Mouse (Mus musculus) 416B (cell line): Measurements from ENCODE around the gene Dnal1.

Experiments used
- DNase-seq: peaks from one replicate; pipeline ENCODE4 v3.0.0; 2011; ENCODE audit warnings: low read depth

Gene Dnal1

DNA sequence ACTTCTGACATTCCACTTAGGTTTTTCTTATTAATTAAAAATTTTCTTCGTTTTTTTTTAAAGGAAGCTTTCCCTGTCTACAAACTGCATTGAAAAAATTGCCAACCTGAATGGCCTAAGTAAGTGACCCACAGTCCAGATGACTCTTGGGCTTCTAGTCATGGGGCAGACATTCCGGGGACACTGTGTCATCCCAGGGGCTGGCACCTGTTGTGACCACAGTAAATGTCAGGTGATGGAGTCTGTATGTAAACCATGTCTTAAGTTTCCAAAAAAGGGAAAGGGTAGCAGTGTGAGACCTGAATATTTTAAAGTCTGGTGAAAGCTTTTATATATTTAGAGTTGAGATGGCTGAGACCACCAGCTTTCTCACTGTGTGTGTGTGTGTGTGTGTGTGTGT is 12.7 kb downstream of the Dnal1 start:
- DNase-seq: no peak

DNA sequence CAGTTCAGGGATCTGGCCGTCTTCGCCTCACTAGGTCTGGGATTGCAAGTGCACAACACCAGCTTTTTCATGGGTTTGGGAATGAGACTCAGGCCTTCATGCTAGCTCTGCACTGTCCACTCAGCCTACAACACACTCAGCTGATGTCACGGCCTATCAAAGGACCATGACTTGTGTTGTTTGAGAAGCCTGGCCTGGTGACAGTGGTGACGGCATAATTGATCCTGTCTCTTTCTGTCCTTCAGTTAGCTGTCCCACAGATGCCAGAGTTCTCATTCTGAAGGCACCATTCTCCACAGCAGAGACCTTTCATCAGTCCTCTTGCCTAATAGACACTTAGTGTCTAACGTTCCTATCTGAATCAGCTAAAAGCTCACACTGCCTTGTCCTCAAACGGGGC is 14.4 kb downstream of the Dnal1 start:
- DNase-seq: no peak

DNA sequence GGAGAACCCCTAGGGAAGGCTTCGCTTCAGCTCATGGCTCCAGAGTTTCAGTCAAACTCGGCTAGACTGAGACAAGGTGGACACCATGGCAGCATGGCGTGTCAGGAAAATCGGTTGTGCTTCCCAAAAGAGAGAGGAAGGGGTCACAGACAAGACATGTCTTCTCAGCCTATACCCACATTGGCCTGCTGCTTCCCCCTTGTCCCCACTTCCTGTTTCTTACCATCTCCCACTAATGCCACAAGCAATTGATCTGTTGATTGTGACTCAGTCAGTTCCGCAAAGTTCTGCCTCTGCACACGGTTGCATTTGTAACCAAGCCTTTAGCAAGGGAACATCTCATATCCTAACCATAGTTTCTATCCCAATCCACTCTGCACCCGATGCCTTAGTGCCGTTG is 15.8 kb downstream of the Dnal1 start:
- peak; percentile 61 for DNase-seq

DNA sequence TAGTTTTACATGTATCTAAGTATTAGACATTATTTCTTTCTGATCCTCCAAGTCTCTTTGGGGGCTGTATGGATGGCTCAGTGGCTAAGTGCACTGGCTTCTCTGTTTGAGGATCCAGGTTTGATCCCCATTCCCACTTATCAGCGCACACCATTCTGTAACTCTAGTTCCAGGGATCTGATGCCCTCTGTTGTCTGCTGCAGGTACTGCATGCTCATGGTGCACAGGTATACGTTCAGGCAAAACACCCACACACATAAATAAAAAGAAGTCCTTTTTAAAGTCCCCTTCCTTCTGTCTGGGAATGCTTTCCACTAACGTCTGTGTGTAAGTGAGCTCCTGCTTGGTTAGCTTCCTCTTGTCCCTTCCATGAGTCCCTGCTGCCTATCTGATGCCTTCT is 18.1 kb downstream of the Dnal1 start:
- DNase-seq: peak; percentile 49

DNA sequence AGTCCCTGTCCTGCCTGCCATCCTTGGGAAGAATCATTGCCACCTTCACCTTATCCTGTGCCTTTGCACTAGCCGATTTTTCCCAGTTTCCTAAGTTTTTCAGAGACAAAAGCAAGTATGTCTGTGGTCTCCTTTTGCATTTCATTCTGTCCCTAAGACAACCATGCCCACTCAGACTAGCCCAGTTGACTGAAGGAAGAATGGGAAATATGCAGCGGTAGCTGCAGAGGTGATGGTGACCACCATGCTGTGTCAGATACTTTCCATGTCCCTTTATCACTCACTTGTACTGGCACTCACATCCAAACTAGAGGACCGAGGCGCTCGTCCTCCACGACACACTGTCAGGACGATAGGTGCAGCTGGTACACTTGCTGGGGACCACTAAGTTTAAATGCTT is 23.0 kb downstream of the Dnal1 start:
- no peak for DNase-seq

DNA sequence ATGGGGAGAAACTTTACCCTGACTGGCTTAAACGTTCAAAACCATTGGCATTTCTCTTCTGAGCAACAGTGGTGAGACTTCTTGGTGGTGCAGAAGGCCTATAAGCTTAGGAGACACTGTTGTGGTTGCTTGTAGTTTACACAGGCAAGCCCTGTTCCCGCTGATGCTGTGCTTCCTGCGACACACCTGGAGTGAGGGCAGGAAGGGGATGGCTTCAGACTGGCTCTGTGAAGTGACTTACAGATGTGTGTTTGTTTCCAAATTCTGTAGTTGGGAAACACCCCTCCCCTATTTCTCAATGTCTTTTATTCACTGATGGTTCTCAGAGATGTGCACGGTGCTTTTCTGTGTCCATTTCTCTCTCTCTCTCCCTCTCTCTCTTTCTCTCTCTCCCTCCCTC is 26.0 kb downstream of the Dnal1 start:
- DNase-seq: peak; percentile 20

DNA sequence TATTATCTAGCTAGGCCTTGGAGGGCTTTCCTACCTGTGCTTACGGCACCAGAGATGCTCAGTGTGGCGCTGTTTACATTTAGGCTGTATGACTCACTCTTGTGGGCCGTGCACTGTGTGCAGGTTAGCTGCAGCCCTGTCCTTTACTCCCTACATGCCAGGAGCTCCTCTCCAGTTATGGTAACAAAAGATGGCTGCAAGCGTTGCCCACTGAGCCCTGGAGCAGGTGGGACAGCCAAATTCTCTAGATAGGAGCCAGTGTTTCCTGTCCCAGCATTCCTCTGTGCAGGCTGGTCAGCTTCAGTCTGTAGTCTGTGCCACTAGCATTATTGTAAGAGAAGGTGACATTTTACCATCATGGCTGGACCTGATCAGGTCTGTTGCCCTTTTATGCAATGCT is 27.1 kb downstream of the Dnal1 start:
- DNase-seq: no peak

DNA sequence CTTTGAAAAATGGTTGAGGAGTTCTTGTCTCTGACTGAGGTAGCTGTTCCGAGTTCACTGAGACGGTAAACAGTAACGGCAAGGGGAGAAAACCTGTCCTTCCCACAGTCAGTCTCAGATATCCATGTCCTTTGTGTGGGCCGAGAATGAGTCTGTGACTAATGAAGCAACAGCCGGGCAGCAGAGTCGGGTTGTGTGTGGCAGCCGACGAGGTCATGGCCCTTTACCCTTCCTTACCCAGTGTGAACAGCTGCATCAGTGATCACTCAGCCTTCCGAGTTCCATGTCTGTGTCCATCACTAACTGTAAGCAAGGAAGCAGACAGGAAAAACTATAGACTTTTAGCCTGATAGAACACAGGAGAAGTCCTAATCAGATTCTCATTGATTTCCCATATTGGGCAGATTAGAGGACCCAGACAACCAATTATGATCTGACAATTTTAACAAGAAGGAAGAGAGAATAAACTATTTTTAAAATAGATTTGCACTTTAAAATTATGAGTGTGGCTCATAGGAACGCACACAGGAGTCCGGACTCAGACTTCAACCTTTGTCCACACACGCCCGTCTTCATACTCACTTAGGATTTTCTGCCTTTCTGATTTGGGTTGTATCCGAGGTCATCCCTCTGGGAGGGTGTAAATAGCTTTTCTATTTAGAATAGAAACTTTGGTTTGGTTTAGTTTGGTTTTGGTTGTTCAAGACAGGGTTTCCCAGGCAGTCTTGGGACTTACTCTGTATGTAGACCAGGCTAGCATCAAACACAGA is 28.3 kb downstream of the Dnal1 start:
- no peak for DNase-seq

DNA sequence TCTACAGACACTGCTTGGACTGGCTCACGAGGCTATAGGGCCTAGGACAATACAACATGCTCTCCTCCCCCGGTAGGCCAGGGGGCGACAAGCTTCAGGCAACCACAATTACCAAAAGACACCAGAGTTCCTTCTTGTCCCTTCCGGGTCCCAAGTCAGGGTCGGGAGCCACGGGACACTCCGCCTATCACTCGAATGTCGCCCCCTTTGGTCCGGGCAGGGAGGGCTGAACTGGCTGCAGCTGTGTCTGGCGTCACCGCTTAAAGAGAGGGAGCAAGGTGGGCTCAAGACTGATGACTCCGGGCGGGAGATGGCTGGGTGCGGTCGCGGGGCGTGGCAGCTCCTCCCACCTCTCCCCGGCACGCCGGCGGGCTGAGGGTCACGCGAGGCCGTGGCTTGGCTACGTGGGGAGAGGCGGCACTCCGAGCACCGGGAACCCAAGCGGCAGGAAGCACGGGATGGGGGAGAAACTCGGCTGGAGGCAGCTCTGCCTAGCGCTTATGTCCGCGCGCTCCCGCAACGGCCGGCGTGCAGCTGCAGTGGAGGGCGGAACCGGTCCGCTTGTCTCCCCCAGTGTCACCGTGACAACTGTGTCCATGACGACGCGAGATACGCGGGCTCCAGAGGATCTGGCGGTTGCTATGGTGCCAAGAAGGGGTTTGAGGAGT is 33.9 kb downstream of the Dnal1 start, which contains the start of gene Pnma1:
Pnma1 (minus strand) TSS at position 536 of the 668 bp plus-strand sequence.
- no peak for DNase-seq

DNA sequence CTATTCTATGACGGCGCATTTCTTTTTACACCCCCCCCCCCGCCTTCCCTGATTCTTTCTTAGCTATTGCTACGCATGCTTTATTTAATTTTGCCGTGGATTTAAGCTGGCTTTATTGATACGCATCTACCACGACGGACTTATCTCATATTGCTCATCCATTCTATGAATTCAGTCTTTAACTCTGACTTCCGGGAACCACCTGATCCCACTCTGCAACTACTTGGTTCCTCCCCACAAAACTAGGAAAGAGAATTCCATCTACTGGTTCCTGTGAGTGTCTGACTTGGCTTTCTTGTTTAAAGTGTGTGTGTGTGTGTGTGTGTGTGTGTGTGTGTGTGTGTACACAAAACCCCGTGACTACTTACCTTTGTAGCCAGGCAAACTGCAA is 34.5 kb downstream of the Dnal1 start:
- DNase-seq: no peak

DNA sequence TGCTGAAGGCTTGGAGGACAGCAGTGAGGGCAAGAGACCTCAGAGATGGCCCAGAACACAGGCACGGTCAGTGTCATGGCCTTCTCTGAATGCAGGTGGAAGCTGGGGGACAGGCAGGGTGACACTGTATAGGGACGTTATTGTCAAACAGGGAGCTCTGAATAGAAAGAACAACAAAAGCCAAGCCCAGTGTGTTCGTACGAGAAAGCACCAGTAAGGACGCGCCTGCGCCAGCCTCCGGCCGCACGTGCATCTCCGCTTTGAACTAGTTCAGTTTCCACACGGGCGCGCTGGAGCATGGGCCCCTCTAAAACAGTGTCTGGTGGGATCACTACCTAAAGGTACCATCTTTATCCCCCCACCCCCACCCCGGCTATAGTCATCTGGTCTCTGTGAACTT is 35.8 kb downstream of the Dnal1 start:
- DNase-seq: no peak

DNA sequence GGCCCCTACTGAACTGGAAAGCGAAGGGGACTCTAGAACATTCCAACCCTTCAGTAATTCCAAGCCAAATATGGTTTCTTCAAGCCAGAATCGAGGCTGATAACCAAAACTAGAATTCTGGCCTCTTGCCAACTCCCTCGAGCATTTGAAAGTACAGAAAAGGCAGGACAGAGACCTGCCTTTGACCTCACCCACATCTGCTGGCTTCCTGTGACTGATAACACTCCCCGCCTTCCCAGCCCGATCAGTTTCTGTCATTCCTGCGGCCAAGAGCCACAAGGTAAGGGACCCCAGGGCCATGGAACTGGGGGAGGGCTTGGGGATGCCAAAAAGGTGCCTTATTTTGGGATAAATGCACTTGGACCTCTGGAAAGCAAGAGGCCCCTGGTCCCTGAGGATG is 36.8 kb downstream of the Dnal1 start:
- peak; percentile 58 for DNase-seq

DNA sequence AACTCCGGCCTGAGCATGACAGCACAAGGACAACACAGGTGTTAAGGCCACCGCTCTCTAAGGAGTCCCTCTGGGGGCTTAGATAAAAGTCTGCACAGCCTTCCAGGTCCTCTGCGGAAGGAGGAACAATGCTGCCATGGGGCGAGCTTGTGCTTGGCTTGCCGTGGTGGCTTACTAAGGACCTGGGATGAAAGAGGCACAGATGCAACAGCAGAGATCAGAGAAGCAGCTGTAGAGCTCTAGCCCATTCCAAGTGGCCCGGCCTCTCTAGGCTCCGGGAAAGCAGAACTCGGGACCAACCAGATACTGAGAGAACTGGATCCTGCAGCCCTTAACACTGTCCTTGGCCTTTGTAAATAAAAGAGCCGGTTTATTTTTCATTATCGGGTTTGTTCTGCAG is 37.7 kb downstream of the Dnal1 start:
- DNase-seq: no peak

DNA sequence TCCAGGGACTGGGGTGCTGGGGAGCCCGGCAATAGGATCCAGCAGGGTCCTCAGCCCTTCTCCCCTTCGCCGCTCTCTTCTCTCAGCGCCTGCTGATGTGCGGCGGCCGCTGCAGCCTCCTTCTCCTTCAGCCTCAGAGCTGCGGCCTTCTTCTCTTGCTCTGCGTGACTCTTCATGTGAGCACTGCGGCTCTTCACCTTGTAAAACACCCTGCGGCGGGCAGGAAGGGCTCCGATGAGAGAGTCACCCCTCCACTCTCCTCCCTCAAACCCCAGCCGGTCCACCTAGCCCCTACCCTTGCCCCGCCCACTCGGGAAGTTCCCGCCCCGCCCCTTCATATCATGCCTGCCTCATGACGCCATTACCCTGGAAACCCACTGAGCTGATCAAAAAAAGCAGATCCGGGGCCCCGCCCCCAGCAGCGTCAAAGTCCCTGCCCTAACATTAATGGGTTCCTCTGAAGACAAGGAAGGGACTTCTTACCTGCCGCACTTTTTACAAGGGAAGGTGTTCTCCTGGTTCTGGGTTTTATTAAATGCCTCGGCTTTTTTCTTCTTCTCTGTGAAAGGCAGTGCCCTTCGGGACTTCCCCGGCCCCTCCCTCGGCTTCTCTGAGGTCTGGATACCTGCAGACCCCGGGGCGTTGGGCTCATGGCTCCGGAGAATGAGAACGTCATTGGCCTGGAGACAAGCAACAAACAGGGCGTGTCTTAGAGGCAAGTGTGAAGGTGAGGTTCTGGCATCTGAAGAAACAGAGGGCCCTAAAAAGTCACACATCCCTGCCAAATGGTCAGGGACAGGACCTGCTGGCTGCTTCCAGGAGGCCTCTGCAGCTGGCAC is 38.4 kb downstream of the Dnal1 start:
- no peak for DNase-seq

DNA sequence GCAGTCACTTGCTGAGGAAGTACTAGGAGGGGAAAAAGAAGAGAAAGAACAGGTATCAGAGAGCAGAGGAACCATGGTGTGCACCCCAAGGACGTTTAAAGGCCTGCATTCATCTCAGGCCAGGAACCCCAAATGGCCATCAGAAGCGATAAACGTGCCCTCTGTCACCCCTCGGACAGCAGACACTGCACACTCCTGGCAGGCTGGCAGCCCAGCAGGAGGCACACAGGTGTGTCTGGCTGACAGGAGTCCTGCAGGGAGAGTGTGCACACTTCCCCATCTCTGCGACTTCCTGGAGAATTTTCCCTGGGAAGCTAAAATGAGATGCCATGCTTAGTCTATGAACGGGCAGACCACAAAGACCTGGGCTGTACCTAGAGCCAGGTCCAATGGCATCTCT is 39.2 kb downstream of the Dnal1 start:
- DNase-seq: no peak

DNA sequence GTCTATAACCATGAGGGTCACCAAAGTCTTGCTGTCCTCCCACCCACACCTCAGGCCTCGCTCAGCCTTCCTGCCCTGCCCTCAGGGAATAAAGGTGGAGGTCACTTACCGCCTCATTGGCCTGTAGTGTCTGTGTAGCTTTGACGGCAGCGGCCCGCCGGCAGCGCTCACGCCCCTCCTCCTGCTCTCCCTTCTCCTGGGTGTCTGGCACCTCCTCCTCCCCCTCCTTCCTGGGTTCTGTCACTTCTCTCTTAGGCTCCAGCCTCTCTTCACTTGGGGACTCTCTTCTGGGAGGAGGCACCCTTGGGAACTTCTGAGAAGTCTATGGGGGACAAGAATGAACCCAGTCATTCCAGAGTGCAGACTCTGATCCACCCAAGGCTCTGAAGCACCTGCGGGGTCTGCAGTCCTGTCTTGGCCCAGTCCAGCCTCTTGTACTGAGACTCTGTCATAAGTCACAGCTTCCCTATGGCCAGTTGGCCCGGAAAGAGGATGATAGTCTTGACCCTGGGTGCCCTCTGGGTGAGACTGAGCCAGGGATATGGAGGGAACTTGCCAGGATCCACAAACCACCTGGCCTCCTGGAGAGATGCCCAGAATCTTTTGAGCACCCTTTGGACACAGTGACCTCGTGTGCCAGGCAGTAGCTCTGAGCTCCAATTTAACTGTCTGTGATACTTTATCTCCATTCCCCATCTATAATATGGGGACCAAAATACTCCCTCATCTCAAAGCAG is 40.8 kb downstream of the Dnal1 start:
- no peak for DNase-seq

DNA sequence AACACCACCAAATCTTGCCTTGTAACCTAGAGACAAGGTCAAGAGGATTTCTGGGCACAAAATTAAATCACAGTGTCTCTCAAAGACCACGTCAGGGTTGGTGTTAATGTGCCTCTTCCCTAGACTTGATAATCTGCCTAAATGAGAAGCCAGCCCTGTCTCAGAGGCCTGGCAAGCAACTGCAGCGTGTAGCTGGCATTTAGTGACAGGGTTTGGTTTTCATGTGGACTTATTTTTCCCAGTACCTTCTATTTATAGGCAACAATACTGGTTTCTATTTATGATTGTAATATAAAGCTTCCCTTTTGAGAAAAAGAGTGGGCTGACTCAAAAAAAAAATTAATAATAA is 41.3 kb downstream of the Dnal1 start:
- DNase-seq: no peak

DNA sequence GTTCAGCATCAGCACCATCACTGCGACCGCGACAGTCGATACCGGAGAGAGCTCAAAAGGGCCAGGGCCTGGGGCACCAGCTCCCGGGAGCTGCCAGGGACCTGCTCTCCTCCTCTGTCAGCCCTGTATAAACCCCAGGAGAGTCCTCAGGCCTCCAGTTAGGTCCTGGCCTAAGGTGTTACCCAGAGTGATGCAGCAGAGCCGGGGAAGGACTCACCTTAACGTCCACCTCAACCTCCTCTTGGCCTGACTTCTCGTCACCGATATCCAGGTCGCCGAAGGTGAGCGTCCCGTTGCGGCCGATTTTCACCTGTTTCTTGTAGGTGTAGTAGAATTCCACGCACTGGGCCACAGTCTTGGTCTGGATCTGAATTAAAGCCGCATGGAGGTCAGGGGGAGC is 42.0 kb downstream of the Dnal1 start:
- DNase-seq: no peak

DNA sequence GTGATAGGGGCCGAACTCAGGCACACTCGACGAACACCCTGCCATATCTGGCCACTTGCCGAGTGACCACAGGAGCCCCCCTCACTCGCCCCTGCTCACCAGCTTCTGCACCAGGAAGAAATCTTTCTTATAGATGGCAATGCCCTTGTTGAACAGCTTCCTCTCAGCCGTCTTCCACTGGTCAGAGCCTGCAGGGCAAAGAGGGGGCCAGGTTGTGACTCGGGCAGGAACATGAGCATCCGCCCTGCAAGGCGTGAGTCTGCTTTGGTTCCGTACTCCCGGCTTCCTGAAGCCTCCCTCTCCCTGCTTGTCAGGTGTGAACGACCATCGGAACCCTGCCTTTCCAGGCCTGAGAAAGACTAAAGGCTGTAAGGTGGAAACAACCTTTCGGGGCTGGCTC is 44.0 kb downstream of the Dnal1 start:
- no peak for DNase-seq

DNA sequence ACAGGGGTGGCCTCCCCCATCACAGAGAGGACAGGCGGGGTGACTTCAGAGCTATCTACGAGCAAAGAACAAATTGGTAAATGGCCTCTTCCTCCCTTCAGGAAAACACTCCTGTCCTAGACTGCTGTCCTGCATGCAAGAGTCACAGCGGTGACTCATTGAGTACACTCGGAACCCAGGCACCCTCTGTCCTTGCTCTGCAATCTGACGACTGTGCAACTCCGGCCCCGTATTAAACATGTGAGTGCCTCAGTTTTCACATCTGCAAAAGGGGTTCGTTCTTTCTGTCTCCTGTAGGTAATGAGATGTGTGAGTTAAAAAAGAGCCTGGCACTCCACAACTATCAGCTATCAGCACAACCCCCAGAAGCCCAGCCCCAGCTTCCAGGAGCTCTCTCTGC is 46.3 kb downstream of the Dnal1 start:
- DNase-seq: no peak

DNA sequence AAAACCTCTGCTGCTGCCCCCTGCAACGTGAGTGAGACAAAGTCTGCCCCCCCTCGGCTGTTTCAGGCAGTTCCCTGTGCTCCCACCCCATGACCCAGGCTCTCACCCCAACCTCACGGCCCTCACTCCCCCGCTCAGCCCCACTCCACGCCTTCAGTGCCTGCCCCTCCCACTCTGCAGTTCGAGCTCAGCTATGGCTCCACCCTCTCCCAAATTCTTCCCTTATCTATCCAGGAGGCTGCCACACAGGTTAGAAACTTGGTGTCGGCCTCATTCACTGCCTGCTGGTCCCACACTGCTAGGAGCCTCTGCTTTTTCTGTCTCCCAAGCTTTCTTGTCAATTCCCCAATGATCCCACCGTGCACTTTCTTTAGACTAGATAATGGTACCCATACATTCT is 47.0 kb downstream of the Dnal1 start:
- DNase-seq: no peak
